Mouse (Mus musculus) CD8-positive naive resting alpha-beta T cell, adult 2 months (primary cell): ENCODE data around the gene Obsl1.

Experiments
- DNase-seq, 2 experiments: peaks; one replicate each; pipeline ENCODE4 v3.0.0; 2022; ENCODE audit warnings: low read depth in 2 of 2, low spot score in 2 of 2

The Obsl1 gene

DNA sequence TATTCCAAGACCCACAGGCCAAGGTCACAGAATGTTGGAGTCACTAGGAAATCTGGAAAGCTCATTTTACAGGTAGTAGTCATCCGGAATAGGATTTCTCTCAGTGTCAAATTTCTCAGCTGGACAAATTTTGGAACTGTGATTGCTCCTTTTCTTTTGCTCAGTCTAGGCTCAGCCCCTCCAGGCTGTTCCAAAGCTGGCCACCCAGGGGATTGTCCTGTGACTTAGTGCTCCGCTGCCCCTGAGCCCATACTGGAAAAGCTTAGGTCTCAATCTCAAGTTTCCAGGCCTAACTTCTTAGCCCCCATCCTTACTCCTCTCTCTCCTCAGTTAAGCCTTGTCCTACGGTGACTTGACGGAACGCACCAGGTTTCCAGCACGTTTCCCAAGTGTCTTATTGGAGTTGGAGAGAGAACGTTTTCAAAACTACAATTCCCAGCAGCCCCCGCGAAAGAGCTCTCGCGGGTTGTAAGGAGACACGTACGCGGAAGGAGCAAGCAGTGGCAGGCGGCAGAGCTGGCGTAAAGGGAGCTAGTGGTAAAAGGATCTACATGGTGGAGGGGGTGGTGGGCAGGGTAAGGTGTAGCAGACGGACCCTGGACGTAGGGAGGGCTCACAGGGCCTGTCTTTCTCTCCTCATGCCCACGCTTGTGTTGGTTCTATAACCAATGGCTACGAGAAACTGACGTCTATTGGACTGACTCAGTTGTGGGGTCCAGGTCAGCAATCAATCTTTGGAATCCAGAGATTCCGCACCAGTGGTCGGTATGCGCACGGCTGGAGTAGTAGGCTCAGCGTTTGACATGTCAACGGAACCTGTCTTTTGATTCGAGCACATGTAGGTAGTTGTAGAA is 70.5 kb downstream of the Obsl1 start, which contains the start of gene Gmppa:
Gmppa (plus strand) TSS at position 456 of the 854 bp plus-strand sequence.
- DNase-seq, result peak; percentile 38 to 54
